Mouse (Mus musculus): ENCODE data around the gene Gm10647.

GRCm38 (mm10) chr9:66846822-66847221 is 50.0 kb downstream of the Gm10647 start:
- no peak for TF ChIP-seq CTCF (IDR thresholded peaks at IDR 0.05; ENCODE audit: low read depth)
- no peak for TF ChIP-seq EP300 (IDR thresholded peaks at IDR 0.05; ENCODE audit: low read depth)

Data from heart, postnatal 0 days (tissue).